Mouse (Mus musculus): Measurements from ENCODE around the gene Krtap26-1.

DNA sequence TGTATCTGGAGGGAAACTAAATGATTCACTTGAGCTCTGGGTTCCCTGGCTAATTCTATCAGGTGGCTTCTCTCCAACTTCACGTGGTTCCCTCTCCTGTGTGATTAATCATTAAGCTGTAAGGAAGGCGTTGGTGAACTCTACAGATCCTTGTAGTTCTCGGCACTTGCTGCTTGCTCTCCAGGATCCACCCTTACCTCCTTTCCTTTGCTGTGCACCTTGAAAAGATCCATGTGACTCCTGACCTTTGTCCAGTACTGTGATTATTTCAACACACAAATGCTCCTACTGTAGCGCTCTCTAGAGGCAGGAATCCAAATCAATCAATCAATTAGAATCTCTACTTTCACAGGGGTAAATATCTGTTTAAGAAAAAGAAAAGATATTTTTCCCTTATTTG lies 16.1 kb downstream of the Krtap26-1 start:
- TF ChIP-seq CTCF (IDR thresholded peaks at IDR 0.05; ENCODE audit: extremely low read depth, insufficient read depth, low read length): no peak
- TF ChIP-seq POLR2A (IDR thresholded peaks at IDR 0.05; ENCODE audit: extremely low read depth, insufficient read depth, low read length): no peak
